Mouse (Mus musculus): ENCODE results near the gene Hpse. TPM values are rescaled to one million over a fixed set of nuclear protein-coding genes. Genes with fewer than 3 reads are reported as not detected.

The Hpse gene
- total RNA-seq, 1 experiment = 1.2 TPM

DNA sequence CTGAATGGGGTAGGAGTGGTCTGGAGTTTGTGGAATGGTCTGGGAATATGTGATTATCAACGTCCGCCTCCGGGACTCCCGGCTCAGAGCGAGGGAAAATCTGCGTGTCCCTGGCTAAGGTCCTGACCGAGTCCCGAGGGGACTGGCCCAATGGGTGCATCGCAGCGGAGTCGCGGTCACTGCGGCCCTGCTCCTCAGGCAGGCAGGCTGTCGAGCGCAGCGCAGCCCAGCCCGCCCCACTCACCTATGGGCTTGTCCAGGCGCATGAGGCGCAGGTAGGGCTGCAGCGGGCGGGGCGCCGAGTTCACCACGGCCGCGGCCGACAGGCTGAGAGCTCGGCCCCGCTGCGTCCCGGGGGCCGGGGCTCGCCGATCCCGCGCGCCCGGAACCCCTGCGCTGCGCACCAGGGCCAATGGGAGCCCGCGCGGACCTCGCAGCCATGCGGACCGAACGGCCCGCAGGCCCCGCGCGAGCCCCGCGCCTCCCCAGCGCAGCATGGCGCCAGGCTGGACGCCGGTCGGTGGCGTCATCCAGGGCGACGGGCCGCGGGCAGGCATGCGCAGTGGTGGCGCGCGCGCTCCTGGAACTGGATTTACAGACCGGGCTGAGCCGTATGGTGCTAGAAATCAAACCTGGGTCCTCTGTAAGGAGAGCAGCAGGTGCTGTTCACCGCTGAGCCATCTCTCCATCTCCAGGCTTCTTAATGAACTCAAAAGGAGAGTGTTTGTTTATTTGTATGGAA lies 45.6 kb downstream of the Hpse start:
- in situ Hi-C loops (cut with MboI; ENCODE audit: low sequenced_read_pairs in 2 of 2, unreplicated experiment in 2 of 2) = no loop called here
- Histone ChIP-seq H3K27ac (ENCODE audit: insufficient read depth, low read depth, low read length, poor library complexity, severe bottlenecking) (peak overlapping the region; percentile 41; the same call in 1 of the 2 replicates), H3K4me1 (ENCODE audit: control insufficient read depth in 2 of 2, insufficient read depth in 2 of 2, low read length in 2 of 2, poor library complexity in 1 of 2) (peaks cover 0 to 3% of the 10 kb centered on the region in 2 experiments; a peak in 1 of 4 replicates), H3K4me3 (ENCODE audit: insufficient read depth in 1 of 2, low read depth in 1 of 2, low read length in 2 of 2, poor library complexity in 1 of 2, severe bottlenecking in 1 of 2) (peak overlapping the region; percentile 76 to 77), H3K9ac (ENCODE audit: insufficient read depth, low read depth, low read length, poor library complexity, severe bottlenecking) (peak overlapping the region; percentile 86), H3K36me3 (ENCODE audit: control insufficient read depth, insufficient read depth, low read length, poor library complexity, severe bottlenecking) (peaks cover 4% of the 10 kb centered on the region; the same call in 1 of the 2 replicates), H3K9me3 (ENCODE audit: control insufficient read depth, insufficient read depth, low read depth, low read length) (no peaks in the 10 kb centered on the region)
- TF ChIP-seq CHD2 (IDR thresholded peaks at IDR 0.05; ENCODE audit: low read depth, low read length) (no peak), MAFK (IDR thresholded peaks at IDR 0.05; ENCODE audit: insufficient read depth, low read depth, low read length) (no peak), HCFC1 (IDR thresholded peaks at IDR 0.05; ENCODE audit: borderline replicate concordance, insufficient read depth, low read length) (peak; percentile 74; the same call in 1 of the 2 replicates), ZC3H11A (IDR thresholded peaks at IDR 0.05; ENCODE audit: borderline replicate concordance, low read depth, low read length) (no peak), ZNF384 (IDR thresholded peaks at IDR 0.05; ENCODE audit: low read depth, low read length) (no peak)
- peak; percentile 69 for DNase-seq (ENCODE audit: low read depth, low spot score)

GRCm38 (mm10) chr5:100672403-100672802 lies 47.1 kb downstream of the Hpse start:
- Histone ChIP-seq H3K9me3 (ENCODE audit: control insufficient read depth, insufficient read depth, low read depth, low read length) (no peaks in the 10 kb centered on the region), H3K36me3 (ENCODE audit: control insufficient read depth, insufficient read depth, low read length, poor library complexity, severe bottlenecking) (peaks cover 8% of the 10 kb centered on the region; the same call in 1 of the 2 replicates), H3K4me1 (ENCODE audit: control insufficient read depth in 2 of 2, insufficient read depth in 2 of 2, low read length in 2 of 2, poor library complexity in 1 of 2) (peaks cover 0 to 3% of the 10 kb centered on the region in 2 experiments; a peak in 1 of 4 replicates), H3K4me3 (ENCODE audit: insufficient read depth in 1 of 2, low read depth in 1 of 2, low read length in 2 of 2, poor library complexity in 1 of 2, severe bottlenecking in 1 of 2) (peak overlapping the region in 1 of 2 experiments; percentile 77; a peak in 1 of 4 replicates), H3K9ac (ENCODE audit: insufficient read depth, low read depth, low read length, poor library complexity, severe bottlenecking) (no peak overlapping the region), H3K27ac (ENCODE audit: insufficient read depth, low read depth, low read length, poor library complexity, severe bottlenecking) (no peak overlapping the region)
- DNase-seq (ENCODE audit: low read depth, low spot score) = no peak
- in situ Hi-C loops (cut with MboI; ENCODE audit: low sequenced_read_pairs in 2 of 2, unreplicated experiment in 2 of 2) = no loop called here
- TF ChIP-seq MAFK (IDR thresholded peaks at IDR 0.05; ENCODE audit: insufficient read depth, low read depth, low read length) (no peak), ZNF384 (IDR thresholded peaks at IDR 0.05; ENCODE audit: low read depth, low read length) (no peak), ZC3H11A (IDR thresholded peaks at IDR 0.05; ENCODE audit: borderline replicate concordance, low read depth, low read length) (no peak), HCFC1 (IDR thresholded peaks at IDR 0.05; ENCODE audit: borderline replicate concordance, insufficient read depth, low read length) (no peak), CHD2 (IDR thresholded peaks at IDR 0.05; ENCODE audit: low read depth, low read length) (no peak)

GRCm38 (mm10) chr5:100671897-100672296 lies 47.6 kb downstream of the Hpse start:
- in situ Hi-C loops (cut with MboI; ENCODE audit: low sequenced_read_pairs in 2 of 2, unreplicated experiment in 2 of 2) = no loop called here
- no peak for DNase-seq (ENCODE audit: low read depth, low spot score)
- Histone ChIP-seq H3K4me3 (ENCODE audit: insufficient read depth in 1 of 2, low read depth in 1 of 2, low read length in 2 of 2, poor library complexity in 1 of 2, severe bottlenecking in 1 of 2) (no peak overlapping the region), H3K27ac (ENCODE audit: insufficient read depth, low read depth, low read length, poor library complexity, severe bottlenecking) (no peak overlapping the region), H3K9ac (ENCODE audit: insufficient read depth, low read depth, low read length, poor library complexity, severe bottlenecking) (no peak overlapping the region), H3K4me1 (ENCODE audit: control insufficient read depth in 2 of 2, insufficient read depth in 2 of 2, low read length in 2 of 2, poor library complexity in 1 of 2) (peaks cover 0 to 3% of the 10 kb centered on the region in 2 experiments; a peak in 1 of 4 replicates), H3K9me3 (ENCODE audit: control insufficient read depth, insufficient read depth, low read depth, low read length) (no peaks in the 10 kb centered on the region), H3K36me3 (ENCODE audit: control insufficient read depth, insufficient read depth, low read length, poor library complexity, severe bottlenecking) (peaks cover 10% of the 10 kb centered on the region; the same call in 1 of the 2 replicates)
- no peak for TF ChIP-seq CHD2 (IDR thresholded peaks at IDR 0.05; ENCODE audit: low read depth, low read length)
- TF ChIP-seq ZC3H11A (IDR thresholded peaks at IDR 0.05; ENCODE audit: borderline replicate concordance, low read depth, low read length) = no peak
- no peak for TF ChIP-seq MAFK (IDR thresholded peaks at IDR 0.05; ENCODE audit: insufficient read depth, low read depth, low read length)
- no peak for TF ChIP-seq HCFC1 (IDR thresholded peaks at IDR 0.05; ENCODE audit: borderline replicate concordance, insufficient read depth, low read length)
- TF ChIP-seq ZNF384 (IDR thresholded peaks at IDR 0.05; ENCODE audit: low read depth, low read length) = no peak

DNA sequence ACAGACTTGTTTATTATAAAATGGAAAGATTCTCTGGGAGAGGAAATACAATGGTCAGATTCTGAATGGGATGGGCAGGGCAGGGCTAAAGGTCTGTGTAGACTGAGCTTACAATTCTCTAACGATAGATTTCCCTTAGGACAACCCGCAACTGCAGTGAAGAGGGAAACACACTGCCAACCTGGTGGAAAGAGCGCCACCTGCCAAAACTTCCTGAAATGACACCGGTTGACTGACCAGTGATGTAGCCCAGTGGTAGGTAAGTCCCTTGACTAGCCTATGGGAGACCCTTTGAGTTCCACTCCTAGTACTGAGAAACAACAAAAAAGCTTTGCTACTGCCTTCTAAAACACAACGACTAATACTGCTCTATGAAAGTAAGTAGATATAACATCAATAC lies 48.1 kb downstream of the Hpse start:
- TF ChIP-seq CHD2 (IDR thresholded peaks at IDR 0.05; ENCODE audit: low read depth, low read length) (no peak), MAFK (IDR thresholded peaks at IDR 0.05; ENCODE audit: insufficient read depth, low read depth, low read length) (no peak), ZC3H11A (IDR thresholded peaks at IDR 0.05; ENCODE audit: borderline replicate concordance, low read depth, low read length) (no peak), ZNF384 (IDR thresholded peaks at IDR 0.05; ENCODE audit: low read depth, low read length) (no peak), HCFC1 (IDR thresholded peaks at IDR 0.05; ENCODE audit: borderline replicate concordance, insufficient read depth, low read length) (no peak)
- no peak overlapping the region for H3K4me3 ChIP-seq (ENCODE audit: insufficient read depth in 1 of 2, low read depth in 1 of 2, low read length in 2 of 2, poor library complexity in 1 of 2, severe bottlenecking in 1 of 2)
- H3K36me3 ChIP-seq (ENCODE audit: control insufficient read depth, insufficient read depth, low read length, poor library complexity, severe bottlenecking) = peaks cover 10% of the 10 kb centered on the region; the same call in 1 of the 2 replicates
- H3K9me3 ChIP-seq (ENCODE audit: control insufficient read depth, insufficient read depth, low read depth, low read length) = no peaks in the 10 kb centered on the region
- no peak for DNase-seq (ENCODE audit: low read depth, low spot score)
- H3K4me1 ChIP-seq (ENCODE audit: control insufficient read depth in 2 of 2, insufficient read depth in 2 of 2, low read length in 2 of 2, poor library complexity in 1 of 2) = peaks cover 0 to 3% of the 10 kb centered on the region in 2 experiments; a peak in 1 of 4 replicates
- no peak overlapping the region for H3K27ac ChIP-seq (ENCODE audit: insufficient read depth, low read depth, low read length, poor library complexity, severe bottlenecking)
- no peak overlapping the region for H3K9ac ChIP-seq (ENCODE audit: insufficient read depth, low read depth, low read length, poor library complexity, severe bottlenecking)
- in situ Hi-C loops (cut with MboI; ENCODE audit: low sequenced_read_pairs in 2 of 2, unreplicated experiment in 2 of 2) = no loop called here
